Mouse (Mus musculus): ENCODE results near the gene Guf1. TPM values are rescaled to one million over a fixed set of nuclear protein-coding genes. Genes with fewer than 3 reads are reported as not detected.

Gene Guf1
- 10 to 100 TPM; 29.3 to 31.5 TPM for total RNA-seq (2021)
- long read RNA-seq, experiment 1, transcript Guf1-202 (17 exons, 3,433 nt), result major isoform, 25 of 40 reads
- long read RNA-seq, experiment 1, partial matches to known transcripts, result 3 of 40 reads
- long read RNA-seq, experiment 1, other reads (novel, unspliced or antisense), result 10 of 40 reads
- long read RNA-seq, experiment 2, transcript Guf1-202 (17 exons, 3,433 nt), result major isoform, 5 of 18 reads
- long read RNA-seq, experiment 2, partial matches to known transcripts, result 4 of 18 reads
- long read RNA-seq, experiment 2, other reads (novel, unspliced or antisense), result 7 of 18 reads

DNA sequence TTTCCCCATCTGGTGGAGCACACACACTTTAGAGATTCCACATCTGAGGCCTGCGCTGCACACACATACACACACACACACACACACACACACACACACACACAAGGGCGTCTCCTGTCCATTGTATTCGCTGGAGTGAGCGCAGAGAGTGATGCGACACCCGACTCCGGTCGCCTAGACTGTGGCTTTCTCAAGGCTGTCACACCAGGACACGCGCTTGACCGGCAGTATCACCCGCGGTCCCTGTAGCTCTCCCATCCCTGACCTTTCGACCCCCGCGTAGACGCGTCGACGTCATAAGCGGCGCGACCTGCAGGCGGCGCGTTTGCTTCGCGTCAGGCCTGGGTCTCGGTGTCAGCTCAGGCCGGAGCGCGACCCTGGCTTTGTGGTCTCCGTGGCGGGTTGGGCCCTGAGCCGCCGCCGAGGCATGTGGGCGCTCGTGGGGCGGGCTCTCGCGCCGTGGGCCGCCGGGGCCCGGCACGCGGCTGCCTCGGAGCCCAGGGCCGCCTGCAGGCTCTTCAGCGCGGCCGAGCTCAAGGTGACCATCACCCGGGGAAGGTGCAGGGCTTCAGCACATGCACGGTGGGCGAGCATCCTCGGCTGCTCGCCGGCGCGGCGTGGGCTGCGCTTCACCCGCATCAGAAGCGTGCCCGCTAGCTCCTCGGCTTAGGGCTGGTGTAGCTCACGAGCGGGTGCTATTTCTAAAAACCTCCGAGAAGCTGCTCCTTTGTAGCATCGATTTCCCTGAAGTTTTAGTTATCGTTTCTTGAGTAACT, at the start of gene Guf1:
TSS of gene Guf1 (plus strand) at position 296 of the 776 bp plus-strand sequence.
- DNase-seq, result peak; percentile 94 to 99

DNA sequence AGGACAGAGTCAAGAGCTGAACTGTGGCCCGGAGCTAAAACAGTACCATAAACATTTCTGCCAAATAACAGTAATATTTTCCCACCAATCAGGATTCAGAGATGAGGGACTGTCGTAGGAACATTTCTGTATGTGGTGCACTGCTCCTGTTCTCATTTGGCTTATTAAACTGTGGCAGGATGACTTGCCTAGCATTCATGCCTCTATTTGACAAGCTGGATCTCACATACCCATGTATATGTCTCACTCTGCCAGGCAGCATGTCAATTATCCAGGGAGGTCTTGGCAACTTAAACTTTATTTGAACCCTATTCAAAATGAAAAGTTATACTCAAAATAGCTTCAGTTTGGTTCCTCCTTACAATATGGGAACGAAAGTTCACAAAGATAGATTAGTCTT, 49.7 kb upstream of the Guf1 start:
- DNase-seq, result no peak

DNA sequence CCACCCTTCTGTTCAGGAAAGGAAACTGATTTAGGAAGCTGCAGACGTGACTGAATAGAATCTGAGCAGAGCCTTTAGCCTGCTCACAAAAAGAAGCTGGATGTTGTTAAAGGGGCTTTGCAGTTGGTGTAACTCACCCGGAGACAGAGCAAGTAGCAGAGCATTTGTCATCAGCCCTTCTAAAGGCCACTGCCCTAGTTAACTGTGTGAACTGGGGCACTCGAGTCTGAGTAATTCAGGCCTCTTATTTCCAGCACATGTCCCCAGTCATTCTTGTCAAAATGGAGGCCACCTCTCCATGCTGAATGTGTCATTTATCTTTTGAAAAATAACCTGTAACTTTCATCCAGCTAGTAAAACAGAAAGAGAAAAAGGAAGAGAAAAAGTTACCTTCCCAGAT, 45.1 kb upstream of the Guf1 start:
- no peak for DNase-seq

DNA sequence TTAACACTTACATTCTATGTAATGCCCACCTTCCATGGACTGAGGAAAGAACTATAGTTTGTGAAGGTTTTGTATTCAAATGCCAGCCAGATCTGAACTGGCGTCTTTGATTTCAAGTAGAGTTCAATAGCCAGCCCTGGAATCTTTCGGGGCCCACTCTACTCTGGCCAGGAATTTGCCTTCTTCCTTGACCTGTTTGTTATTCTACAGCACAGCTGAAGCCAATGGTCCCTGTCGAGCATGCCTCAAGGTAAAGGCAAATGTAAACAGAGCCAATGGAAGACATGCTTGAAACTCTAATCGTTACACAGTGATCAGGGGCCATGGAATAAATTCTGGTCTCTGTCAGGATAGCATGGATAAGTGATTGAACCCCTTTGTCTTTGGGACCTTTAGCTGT, 44.5 kb upstream of the Guf1 start:
- DNase-seq, result no peak

DNA sequence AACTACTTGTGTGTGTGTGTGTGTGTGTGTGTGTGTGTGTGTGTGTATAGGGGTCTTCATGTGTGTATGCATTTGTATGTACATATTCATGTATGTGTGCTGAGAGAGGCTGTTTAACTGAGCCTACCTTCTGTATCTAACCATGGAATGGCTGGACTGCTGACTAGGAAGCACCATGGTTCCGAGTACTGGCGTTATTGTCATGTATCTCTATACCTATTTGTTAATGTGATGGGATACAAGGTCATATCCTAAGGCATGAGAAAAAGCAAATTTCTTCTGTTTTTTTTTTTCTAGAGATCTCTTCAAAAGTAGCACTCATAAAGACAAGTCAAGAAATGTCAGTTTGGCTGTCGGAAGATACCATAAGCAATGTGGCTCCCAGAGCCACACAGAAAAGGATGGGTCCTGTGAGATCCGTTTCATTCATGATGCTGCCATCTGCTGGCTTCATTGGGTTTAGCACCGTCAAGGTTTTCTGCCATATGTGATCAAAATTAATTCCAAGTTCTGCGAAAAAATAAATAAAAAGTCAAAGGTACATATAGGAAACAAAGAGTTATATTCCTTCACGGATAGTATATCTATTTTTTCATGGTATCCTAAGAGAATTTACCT, 36.0 kb upstream of the Guf1 start:
- DNase-seq, result peak in 1 of 2 experiments; percentile 59

DNA sequence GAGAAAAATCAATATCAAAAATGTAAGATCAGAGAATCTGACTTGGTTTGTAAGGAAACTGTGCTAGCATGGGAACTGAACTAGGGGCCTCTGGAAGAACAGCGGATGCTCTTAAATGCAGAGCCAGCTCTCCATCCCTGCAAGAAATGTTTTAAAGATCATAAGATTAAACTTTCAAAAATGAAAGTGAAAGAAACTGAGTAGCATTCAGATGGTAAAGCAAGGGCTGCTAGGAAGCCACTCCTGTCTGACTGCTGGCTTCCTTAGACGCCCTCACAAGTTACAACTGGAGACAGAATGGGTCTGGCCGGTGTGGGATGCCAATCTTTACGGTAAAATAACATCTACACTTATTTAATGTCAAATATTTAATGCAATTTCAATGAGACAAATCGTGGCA, 34.7 kb upstream of the Guf1 start:
- DNase-seq, result no peak

DNA sequence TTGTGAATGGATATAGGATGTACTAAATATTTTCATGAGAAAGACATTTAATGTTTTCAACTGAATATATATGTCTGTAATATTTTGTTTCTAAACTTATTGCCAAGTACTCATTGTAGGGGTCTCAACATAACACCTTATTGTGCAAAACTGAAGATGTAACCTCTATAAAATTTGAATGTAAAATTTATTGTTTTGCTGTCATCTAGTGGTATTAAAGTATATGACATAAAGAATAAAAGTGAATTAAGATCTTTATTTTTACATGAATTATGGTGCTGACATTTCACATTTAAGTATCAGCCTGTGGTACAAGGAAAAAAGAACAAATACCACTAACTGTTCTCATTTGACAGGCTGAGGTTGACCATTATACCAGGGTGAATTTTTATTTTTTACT, 32.8 kb upstream of the Guf1 start:
- DNase-seq, result no peak

DNA sequence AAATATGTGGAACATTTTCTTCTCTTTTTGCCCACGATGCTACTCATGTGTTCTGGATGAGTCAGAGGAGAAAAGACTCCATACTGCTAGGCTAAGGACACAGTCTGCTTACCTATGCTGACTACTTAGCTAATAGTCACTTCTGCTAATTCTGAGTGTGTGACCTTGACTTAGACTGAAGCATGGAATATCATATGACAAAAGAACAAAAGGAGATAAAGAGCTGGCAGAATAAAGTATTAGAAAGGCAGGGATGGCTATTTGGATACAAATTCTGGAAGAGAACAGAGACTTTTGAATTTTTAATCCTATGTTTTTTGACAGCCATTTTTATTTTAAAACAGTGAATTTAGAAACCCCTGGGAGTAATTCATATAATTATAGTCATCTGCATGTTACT, 15.0 kb upstream of the Guf1 start:
- peak; percentile 14 to 23 for DNase-seq

DNA sequence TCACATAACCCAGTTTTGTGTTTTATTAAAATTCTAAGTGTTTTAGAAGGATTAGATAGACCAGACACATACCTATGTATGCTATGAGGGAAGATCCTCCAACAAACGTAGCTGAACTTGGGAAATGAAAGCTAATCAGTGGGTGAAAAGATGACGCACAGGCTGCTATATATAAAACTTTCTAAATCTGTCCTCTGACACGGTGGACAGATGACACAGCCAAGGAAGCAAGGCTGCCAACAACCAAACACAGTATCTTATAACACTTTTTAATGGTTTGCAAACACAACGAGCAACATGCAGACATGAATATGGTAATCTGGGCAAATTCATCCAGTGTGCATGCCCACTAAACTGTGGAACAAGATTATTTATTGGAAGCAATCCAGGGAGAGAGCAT, 14.2 kb upstream of the Guf1 start, which contains the start of gene Yipf7:
TSS of gene Yipf7 (minus strand) at position 160 of the 400 bp plus-strand sequence.
- DNase-seq, result peak; percentile 54 to 59

DNA sequence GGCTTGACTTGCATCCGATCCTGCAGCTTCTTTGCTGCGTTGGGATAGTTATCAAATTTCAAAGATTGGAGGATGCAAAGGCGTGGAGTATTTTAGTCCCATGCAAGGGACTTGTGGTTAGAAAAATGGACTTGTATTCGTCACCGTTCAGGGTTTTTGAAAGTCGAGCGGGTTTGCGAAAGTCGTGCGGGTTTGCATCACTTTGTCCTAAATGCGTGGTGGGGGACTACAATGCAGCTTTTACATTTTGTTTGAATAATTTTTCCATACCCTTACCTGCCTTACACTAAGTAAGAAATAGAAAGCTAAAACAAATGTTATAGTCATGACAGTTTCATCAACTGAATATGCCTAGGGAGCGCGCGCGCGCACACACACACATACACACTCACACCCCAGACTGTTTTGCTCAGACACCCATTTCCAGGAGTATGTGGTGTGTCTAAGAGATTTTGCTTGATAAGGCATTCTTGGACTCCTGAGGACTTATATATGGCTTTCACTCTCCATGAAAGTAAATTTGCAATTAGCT, 747 bp downstream of the Guf1 start:
- DNase-seq, result no peak

DNA sequence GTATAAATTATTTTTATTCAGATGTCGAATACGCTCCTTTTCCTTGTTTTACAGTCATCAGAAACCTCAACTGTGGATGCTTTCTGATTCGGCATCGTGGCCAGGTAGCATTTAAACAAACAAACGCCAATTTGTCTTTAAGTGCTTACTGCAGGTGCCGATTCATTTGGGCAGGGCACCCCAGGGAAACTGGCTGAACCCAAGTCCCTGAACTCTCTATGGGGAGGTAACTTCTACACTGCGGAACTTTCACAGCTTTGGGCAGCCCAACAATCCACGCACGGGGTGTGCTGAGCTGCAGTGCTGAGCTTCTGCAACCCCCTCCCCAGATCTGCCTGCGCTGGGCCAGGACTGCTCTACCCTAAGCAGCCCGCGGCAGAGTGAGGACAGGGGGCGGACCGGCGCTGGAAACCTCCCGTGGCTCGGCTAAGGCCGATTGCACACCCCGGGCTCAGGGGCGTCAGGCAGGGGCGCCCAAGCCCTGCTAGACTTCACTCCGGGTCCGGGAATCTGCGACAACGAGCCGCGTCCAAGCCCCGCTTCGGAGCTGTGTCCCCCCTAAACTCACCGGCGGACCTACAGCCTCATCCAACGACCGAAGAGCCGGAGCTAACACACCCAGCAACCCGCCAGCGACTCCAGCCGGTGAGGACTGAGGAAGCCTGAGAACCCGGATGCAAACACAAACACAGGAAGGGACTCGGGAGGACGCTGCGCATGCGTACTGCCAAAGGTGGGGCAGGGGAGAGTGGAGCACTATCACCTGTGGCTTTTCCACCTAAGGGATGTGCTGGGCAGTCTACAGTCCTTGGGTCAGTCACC, 35.1 kb downstream of the Guf1 start, which contains the start of gene Gnpda2:
TSS of gene Gnpda2 (minus strand) at position 701 of the 822 bp plus-strand sequence.
- peak; percentile 87 to 91 for DNase-seq

DNA sequence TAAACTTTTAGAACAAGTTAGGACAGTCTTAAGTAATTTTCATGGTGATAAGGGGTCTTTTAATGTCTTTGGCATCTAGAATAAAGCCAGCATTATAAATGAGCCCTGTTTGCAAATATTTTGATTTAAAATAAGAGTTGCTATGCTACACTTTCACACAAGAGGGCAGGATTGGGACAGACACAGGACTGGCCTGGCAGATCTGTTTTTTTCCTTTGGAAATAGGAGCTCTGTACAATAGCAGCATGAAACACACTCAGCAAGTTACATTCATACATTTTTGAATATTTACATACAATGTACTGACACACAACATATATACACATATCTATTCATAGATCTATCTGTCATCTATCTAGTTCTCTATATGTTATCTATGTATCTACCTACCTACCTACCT, 44.3 kb downstream of the Guf1 start:
- DNase-seq, result no peak

DNA sequence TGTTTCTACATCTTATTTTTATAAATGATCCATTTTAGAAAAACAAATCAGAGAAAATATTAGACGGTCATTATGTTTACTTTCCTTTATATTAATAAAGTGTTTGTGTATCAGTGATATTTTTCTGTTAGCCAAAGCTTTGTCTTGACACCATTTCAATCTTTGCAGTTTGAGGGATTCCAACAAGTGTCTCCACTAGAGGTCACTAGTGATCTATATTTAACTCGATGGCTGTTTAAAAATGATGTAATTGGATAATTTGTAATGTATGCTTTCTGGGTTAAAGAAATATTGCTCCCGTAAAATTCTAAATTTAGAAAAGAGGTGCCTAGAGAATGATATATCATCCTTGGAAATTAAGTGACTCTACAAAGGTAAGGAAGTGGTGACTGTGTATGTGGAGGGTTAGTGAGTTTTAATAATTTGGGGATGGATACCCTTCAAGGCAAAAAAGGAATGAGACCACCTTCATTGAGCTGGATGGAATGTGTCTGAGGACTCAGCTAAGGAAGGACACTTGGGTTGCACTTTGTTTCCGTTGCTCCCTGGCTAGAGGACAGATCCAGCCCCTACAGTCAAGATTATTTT, 56.6 kb downstream of the Guf1 start:
- DNase-seq, result peak in 1 of 2 experiments; percentile 17

DNA sequence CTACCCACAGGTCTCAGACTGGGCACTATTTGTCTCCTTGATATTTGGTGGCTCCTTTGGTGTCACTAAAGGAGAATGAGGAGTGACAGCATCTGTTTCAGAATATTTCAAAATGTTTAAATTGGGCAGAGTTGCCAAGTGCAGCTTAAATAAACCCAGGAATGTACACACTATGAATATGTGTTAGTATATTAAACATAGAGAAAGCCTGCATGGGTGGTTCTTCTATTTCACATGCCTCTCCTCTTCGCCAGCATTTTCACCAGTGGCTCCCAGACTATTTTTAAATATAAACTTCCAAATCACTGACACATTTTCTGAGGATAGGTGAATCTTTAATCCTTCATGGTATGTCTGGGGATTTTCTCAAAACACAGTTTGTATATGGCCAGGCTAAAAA, 64.2 kb downstream of the Guf1 start:
- no peak for DNase-seq

Other genes with a start within 250 kb of the Guf1 start
- under 1 TPM; 0.82 to 0.87 TPM for gene Kctd8, start 215.2 kb upstream of the Guf1 start, total RNA-seq (2021)
- gene Yipf7, start 14.3 kb upstream of the Guf1 start, total RNA-seq (2021), result 100 to 1,000 TPM; 155 to 161 TPM
- gene Gnpda2, start 35.4 kb downstream of the Guf1 start, total RNA-seq (2021), result 10 to 100 TPM; 12.2 to 13.0 TPM

Data from heart, adult 18-20 months (tissue).